Mouse (Mus musculus): ENCODE results near the gene St3gal5. TPM values are rescaled to one million over a fixed set of nuclear protein-coding genes. Genes with fewer than 3 reads are reported as not detected.

St3gal5 gene
- polyA plus RNA-seq, 1 experiment from 2014 or later = 49.0 TPM

DNA sequence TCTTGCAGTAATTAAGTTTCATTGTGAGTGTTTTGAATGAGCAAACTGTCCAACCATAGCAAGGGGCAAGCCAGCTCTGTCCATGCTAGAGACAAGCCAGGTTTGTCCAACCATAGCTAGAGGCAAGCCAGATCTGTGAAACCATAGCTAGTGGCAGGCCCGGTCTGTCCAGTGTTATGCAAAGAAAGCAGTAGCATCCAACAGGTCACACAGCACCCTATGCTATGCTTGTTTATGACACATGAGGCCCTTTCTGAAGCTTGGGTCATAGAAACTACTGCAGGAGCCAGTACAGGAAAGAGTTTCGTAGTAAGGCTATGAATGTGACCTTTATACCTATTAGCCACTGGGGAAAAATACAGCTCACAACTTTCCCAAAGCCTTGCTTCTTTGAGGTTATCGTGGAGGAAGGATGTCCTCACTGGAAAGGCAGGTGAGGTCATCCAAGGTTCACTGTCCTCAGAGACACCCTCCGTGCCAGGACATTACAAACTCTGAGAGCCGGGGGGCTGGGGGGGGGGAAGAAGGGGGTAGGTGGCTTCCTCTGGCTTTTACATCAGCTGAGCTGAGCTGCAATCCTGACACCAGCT, 26.0 kb upstream of the St3gal5 start:
- Histone ChIP-seq H3K9me3 (no peaks in the 10 kb centered on the region), H3K9ac (replicated peaks) (no peak overlapping the region), H3K27ac (replicated peaks) (no peak overlapping the region), H3K36me3 (no peaks in the 10 kb centered on the region), H3K4me3 (no peak overlapping the region), H3K4me1 (no peaks in the 10 kb centered on the region), H3K27me3 (no peaks in the 10 kb centered on the region), H3K4me2 (replicated peaks) (no peak overlapping the region)
- WGBS = 88% methylated on average over 5 of the region's 5 CpGs
- ATAC-seq (replicated peaks) = no peak

DNA sequence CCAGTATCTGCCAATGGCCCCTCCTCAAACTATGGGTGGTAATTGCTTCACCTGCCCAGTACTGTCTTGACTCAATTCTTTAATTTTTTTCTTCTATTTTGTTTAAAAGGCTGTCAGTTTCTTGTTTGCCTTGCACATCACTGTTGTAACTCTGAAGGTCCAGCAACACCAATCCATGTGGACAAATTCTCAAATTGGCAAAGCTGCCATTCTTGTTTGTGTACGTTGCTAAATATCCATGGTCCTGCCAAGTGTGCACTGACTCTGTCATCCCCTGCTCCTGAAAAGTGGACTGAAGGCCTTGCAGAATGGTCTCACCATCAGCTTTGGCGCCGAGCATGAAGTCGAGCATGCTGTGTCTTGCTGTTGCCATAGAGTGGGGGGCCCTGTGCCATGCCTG, 23.6 kb upstream of the St3gal5 start:
- H3K9me3 ChIP-seq = no peaks in the 10 kb centered on the region
- WGBS = 87% methylated on average over 4 of the region's 4 CpGs
- no peak for ATAC-seq (replicated peaks)
- H3K9ac ChIP-seq (replicated peaks) = no peak overlapping the region
- no peak overlapping the region for H3K27ac ChIP-seq (replicated peaks)
- no peaks in the 10 kb centered on the region for H3K36me3 ChIP-seq
- no peaks in the 10 kb centered on the region for H3K27me3 ChIP-seq
- H3K4me3 ChIP-seq = no peak overlapping the region
- H3K4me1 ChIP-seq = no peaks in the 10 kb centered on the region
- H3K4me2 ChIP-seq (replicated peaks) = no peak overlapping the region

DNA sequence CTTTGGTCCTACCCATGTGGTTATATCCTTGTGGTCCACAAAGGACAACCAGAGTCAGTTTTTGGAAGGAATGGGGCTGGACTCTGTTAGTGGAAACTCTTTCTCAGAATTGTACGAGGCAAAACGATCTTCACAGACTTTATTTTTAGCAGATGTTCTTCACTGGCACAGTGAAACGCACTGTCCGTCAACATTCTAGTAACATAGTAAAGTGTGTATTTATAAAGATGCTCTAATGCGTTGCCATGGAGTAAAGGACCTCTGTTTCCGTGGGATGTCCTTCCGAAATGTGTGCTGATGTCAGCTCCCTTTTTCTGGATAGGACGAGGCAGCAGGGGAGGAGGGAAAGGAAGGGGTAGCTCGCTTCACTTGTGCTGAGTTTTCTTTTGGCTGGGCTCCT, 20.9 kb upstream of the St3gal5 start:
- Histone ChIP-seq H3K9ac (replicated peaks) (no peak overlapping the region), H3K4me2 (replicated peaks) (no peak overlapping the region), H3K36me3 (no peaks in the 10 kb centered on the region), H3K9me3 (no peaks in the 10 kb centered on the region), H3K4me3 (no peak overlapping the region), H3K4me1 (no peaks in the 10 kb centered on the region), H3K27ac (replicated peaks) (no peak overlapping the region), H3K27me3 (no peaks in the 10 kb centered on the region)
- WGBS = 82% methylated on average over 9 of the region's 9 CpGs
- ATAC-seq (replicated peaks) = no peak

DNA sequence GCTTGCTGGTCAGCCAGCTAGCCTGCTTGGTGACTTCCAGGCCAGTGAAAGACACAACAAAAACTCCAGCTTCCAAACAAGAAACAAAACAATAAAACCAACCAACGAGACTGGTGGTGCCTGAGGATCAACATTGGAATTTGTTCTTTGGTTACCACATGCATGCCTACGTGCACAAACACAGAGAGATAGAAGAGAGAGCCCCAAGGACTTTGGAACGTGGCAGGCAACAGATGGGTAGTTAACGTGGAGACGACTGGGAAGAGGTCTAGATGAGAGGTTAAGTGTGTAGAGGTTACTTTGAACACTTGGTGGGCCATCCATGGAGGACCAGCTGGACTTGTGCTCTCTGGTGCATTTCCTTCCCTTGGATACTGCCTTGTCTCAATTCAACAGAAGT, 19.2 kb upstream of the St3gal5 start:
- Histone ChIP-seq H3K27ac (replicated peaks) (no peak overlapping the region), H3K9me3 (no peaks in the 10 kb centered on the region), H3K4me2 (replicated peaks) (no peak overlapping the region), H3K4me1 (no peaks in the 10 kb centered on the region), H3K36me3 (no peaks in the 10 kb centered on the region), H3K27me3 (no peaks in the 10 kb centered on the region), H3K9ac (replicated peaks) (no peak overlapping the region), H3K4me3 (no peak overlapping the region)
- 81% methylated on average over 5 of the region's 5 CpGs for WGBS
- ATAC-seq (replicated peaks) = no peak

DNA sequence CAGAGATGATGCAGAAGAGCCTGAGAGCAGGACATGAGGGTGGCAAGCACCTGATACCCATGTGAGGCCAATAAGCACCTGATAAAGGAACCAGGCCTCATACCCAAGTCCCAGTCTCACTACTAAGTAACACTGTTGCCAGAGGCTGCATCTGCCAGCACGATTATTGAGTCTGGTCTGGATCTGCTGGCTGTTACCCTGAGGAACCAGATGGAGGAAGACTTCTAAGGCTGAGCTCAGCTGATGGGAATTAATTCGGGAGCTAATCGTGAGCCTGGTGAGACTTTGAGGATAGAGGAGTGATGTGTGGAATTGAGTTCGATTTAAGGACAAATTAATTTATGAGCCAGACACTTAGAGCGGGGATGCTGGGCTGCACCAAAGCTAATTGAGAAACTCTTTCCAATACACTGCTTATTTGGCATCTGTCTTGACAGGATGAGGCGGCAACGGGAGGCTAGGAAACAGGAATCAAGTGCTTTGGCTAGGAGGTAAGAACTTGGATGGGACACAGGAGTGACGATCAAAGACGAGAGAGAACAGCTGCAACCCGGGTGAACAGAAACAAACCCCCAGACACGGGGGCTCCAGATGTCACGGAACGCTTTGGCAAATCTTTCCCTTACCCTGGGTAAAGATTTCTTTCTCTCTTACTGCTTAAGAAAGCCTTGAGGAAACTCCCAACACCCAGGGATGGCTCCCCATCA, 15.9 kb upstream of the St3gal5 start:
- Histone ChIP-seq H3K27ac (replicated peaks) (peak overlapping the region; percentile 72), H3K4me2 (replicated peaks) (no peak overlapping the region), H3K9me3 (no peaks in the 10 kb centered on the region), H3K4me1 (no peaks in the 10 kb centered on the region), H3K9ac (replicated peaks) (no peak overlapping the region), H3K36me3 (no peaks in the 10 kb centered on the region), H3K4me3 (no peak overlapping the region), H3K27me3 (no peaks in the 10 kb centered on the region)
- peak; percentile 66 for ATAC-seq (replicated peaks)
- 75% methylated on average over 13 of the region's 13 CpGs for WGBS

DNA sequence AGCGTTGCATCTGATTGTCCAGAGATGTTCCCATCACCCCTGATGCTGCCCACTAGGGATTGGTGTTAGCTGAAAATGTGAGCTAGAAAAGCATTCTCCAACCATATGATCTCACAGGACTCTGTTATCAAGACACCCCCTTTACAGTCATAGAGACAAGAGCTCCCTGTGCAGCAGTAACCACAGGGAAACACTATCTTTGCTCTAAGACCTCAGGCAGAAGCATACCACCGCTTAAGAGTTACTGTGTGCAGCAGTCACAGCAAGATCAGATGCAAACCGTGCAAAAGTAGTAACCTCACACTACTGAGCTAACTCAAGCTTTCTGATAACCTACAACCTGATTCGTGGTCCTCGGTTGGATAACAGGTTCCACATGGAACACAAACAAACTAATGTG, 10.0 kb upstream of the St3gal5 start:
- ATAC-seq (replicated peaks) = no peak
- H3K4me2 ChIP-seq (replicated peaks) = no peak overlapping the region
- H3K27me3 ChIP-seq = no peaks in the 10 kb centered on the region
- H3K9me3 ChIP-seq = no peaks in the 10 kb centered on the region
- no peak overlapping the region for H3K9ac ChIP-seq (replicated peaks)
- no peak overlapping the region for H3K4me3 ChIP-seq
- 88% methylated on average over 5 of the region's 5 CpGs for WGBS
- no peaks in the 10 kb centered on the region for H3K4me1 ChIP-seq
- no peak overlapping the region for H3K27ac ChIP-seq (replicated peaks)
- no peaks in the 10 kb centered on the region for H3K36me3 ChIP-seq

DNA sequence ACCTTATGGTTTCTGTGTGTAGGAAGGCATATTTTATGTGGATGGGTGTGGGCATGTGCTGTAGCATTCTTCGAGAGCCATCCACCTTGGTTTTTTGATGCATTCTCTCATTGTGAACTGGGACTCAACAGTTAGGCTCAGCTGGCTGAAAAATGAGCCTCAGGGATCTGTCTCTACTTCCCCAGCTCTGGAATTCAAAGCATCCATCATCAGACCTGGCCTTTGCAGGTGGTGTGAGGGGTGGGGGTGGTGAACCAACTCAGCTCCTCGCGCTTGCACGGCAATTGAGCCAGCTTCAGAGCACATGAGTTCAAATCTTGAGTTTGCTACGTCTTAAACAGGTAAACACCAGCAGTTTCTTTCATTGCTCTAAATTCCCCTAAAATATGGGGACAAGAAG, 7.5 kb upstream of the St3gal5 start:
- H3K36me3 ChIP-seq = no peaks in the 10 kb centered on the region
- ATAC-seq (replicated peaks) = no peak
- H3K4me2 ChIP-seq (replicated peaks) = no peak overlapping the region
- H3K9me3 ChIP-seq = no peaks in the 10 kb centered on the region
- no peaks in the 10 kb centered on the region for H3K27me3 ChIP-seq
- H3K27ac ChIP-seq (replicated peaks) = no peak overlapping the region
- H3K9ac ChIP-seq (replicated peaks) = no peak overlapping the region
- 92% methylated on average over 5 of the region's 5 CpGs for WGBS
- H3K4me3 ChIP-seq = no peak overlapping the region
- H3K4me1 ChIP-seq = peaks cover 4% of the 10 kb centered on the region; the same call in 1 of the 2 replicates

DNA sequence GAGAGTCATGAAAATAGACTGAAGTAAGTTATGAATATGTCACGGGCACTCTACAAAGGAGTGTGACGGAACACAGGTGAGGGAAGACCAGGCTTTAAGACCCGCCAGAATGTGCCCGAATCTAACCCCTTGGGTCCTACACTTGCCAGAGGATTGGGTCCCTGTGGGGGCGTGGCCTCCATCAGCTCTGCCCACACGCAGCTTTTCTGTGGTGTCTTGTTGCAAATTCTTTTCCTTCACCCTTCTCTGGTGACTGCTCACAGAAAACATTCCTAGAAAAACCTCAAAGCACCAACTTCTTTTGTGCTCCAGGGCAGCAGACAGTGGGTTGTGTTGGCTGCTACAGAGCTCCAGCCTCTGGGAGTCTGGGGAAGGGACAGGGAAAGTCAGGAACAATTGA, 6.4 kb upstream of the St3gal5 start:
- H3K4me2 ChIP-seq (replicated peaks) = no peak overlapping the region
- peaks cover 4% of the 10 kb centered on the region; the same call in 1 of the 2 replicates for H3K4me1 ChIP-seq
- no peak overlapping the region for H3K4me3 ChIP-seq
- no peaks in the 10 kb centered on the region for H3K36me3 ChIP-seq
- no peak overlapping the region for H3K27ac ChIP-seq (replicated peaks)
- 53% methylated on average over 6 of the region's 6 CpGs for WGBS
- H3K27me3 ChIP-seq = no peaks in the 10 kb centered on the region
- no peak for ATAC-seq (replicated peaks)
- H3K9ac ChIP-seq (replicated peaks) = no peak overlapping the region
- no peaks in the 10 kb centered on the region for H3K9me3 ChIP-seq

DNA sequence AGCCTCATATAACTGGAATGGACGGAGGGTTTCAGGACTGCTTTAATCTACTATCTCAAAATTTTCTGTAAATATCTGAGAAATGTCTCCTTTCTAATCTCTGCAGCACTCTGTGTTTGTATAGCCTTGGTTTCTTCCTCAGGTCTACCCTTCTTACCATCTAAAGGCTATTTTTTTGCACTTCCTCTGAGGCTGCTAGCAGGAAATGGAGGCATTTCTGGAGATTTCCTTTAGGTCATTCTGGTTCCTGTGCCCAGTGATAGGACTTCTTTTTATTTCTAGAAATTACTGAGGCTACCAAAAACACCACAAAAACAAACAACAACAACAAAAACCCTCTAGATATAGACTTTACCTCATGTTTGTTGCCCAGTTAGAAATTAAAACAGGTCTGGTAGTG, 4.3 kb upstream of the St3gal5 start:
- Histone ChIP-seq H3K36me3 (no peaks in the 10 kb centered on the region), H3K9ac (replicated peaks) (no peak overlapping the region), H3K4me2 (replicated peaks) (no peak overlapping the region), H3K9me3 (no peaks in the 10 kb centered on the region), H3K27ac (replicated peaks) (no peak overlapping the region), H3K27me3 (no peaks in the 10 kb centered on the region), H3K4me3 (no peak overlapping the region), H3K4me1 (peaks cover 11% of the 10 kb centered on the region; the same call in 1 of the 2 replicates)
- WGBS = 88% methylated on average over 1 of the region's 1 CpGs
- no peak for ATAC-seq (replicated peaks)

DNA sequence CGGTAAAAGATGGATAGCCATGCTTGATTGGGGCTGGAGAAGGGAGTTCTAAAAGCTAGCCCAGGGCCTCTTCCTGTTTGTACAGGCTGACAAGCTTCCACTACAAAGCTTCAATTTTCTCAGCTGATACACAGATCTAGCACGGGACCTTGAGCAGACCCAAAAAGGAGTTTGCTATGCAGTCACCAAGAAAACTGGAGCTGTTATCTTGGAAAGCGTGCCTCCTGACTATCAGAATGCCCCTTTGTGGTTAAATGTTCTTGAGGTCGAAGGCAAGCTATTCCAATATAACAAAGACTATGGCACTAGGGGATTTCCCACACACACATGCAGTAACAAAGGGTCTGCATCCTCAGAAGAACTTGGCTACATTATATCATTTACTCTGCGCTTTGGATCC, 1.2 kb upstream of the St3gal5 start:
- no peak for ATAC-seq (replicated peaks)
- no peaks in the 10 kb centered on the region for H3K36me3 ChIP-seq
- no peaks in the 10 kb centered on the region for H3K9me3 ChIP-seq
- H3K27me3 ChIP-seq = no peaks in the 10 kb centered on the region
- H3K4me2 ChIP-seq (replicated peaks) = no peak overlapping the region
- no peak overlapping the region for H3K9ac ChIP-seq (replicated peaks)
- WGBS = 76% methylated on average over 5 of the region's 5 CpGs
- H3K4me3 ChIP-seq = no peak overlapping the region
- H3K27ac ChIP-seq (replicated peaks) = no peak overlapping the region
- H3K4me1 ChIP-seq = peaks cover 30% of the 10 kb centered on the region

DNA sequence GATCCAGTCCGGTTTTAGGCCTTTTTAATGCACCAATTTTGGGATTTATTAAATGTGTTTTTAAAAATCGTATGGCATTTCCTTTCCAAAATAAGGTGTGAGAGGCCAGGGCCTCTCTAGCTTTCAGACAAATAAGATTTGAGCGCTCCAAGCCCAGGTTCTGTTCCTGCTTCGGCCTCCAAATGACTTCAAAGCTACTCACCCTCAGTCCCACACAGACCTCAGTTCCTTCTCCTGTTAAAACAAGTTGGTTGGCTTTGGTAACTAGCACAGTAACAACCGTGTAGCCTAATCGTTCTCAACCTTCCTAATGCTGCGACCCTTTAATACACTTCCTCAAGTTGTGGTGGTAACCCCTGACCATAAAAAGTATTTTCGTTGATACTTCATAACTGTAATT, 723 bp upstream of the St3gal5 start:
- Histone ChIP-seq H3K27ac (replicated peaks) (no peak overlapping the region), H3K27me3 (no peaks in the 10 kb centered on the region), H3K4me1 (peaks cover 30% of the 10 kb centered on the region), H3K36me3 (no peaks in the 10 kb centered on the region), H3K4me3 (peak overlapping the region; percentile 77), H3K4me2 (replicated peaks) (peak overlapping the region; percentile 76), H3K9me3 (no peaks in the 10 kb centered on the region), H3K9ac (replicated peaks) (0 out of 2 replicates have a peak overlapping the region, but pooled peaks have one; percentile 81)
- WGBS = 58% methylated on average over 8 of the region's 8 CpGs
- ATAC-seq (replicated peaks) = peak; percentile 17

DNA sequence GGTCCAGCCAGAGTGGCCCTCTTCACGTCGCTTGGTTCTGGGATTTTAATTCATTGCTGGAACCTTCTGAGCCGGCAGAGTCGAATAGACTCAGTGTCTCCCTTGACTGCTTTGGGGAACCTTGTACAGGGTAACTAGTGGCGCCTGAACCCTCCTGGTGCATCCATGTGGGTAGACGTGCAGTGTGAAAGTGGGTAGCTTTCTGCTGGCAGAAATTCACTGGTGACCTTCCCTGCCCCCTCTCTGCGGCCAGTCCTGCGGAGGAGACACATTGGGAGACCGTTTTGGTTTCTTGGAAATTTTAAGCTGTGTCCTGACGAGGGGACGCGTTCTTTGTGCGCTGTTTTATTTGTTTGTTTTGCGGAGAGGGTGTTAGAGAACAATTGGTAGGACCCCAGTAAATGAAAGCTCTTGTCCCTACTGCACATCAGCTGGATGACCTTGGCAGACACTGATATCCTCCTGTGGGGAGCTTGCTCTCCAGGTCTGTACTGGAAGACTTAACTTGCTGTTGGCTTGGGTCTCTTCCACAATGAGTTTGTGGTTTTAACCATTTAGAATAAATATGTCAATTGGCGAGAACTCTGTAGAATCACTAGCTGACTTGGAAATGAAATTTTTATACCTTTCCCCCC, 746 bp downstream of the St3gal5 start:
- 2% methylated on average over 15 of the region's 15 CpGs for WGBS
- Histone ChIP-seq H3K9ac (replicated peaks) (peak overlapping the region; percentile 81), H3K36me3 (no peaks in the 10 kb centered on the region), H3K4me3 (peak overlapping the region; percentile 77), H3K4me2 (replicated peaks) (peak overlapping the region; percentile 76), H3K9me3 (no peaks in the 10 kb centered on the region), H3K27ac (replicated peaks) (peak overlapping the region; percentile 82), H3K27me3 (no peaks in the 10 kb centered on the region), H3K4me1 (peaks cover 29% of the 10 kb centered on the region)
- ATAC-seq (replicated peaks) = peak; percentile 47
